Mouse (Mus musculus) urinary bladder, adult 2 months (tissue): Measurements from ENCODE around the gene Gm10663. TPM values are rescaled to one million over a fixed set of nuclear protein-coding genes. Genes with fewer than 3 reads are reported as not detected.
A peak's percentile ranks its signal among the peaks of the same experiment; 100 is the strongest.

Experiments used
- DNase-seq: peaks from one replicate; pipeline ENCODE4 v3.0.0; 2022; ENCODE audit warnings: low spot score
- polyA plus RNA-seq: library from polyadenylated mRNA; depleted of rRNA; stranded (reverse); fragments of >200 nt; gene quantifications from 2 replicates; pipeline ENCODE4 v1.2.3, GENCODE M21; 2012; rRNA removed

Gm10663 gene
- polyA plus RNA-seq, 1 experiment = not detected

GRCm38 (mm10) chr8:65085680-65086079, 10.8 kb downstream of the Gm10663 start:
- no peak for DNase-seq

- DNase-seq = no peak
These were observed 12.9 kb downstream of the Gm10663 start for GRCm38 (mm10) chr8:65087711-65088110.

- no peak for DNase-seq
These were observed 13.3 kb downstream of the Gm10663 start for GRCm38 (mm10) chr8:65088120-65088519.

GRCm38 (mm10) chr8:65089781-65090180, 14.9 kb downstream of the Gm10663 start:
- DNase-seq = no peak

- no peak for DNase-seq
These were observed 23.1 kb downstream of the Gm10663 start for GRCm38 (mm10) chr8:65097760-65098415.

- no peak for DNase-seq
These were observed 24.9 kb downstream of the Gm10663 start for GRCm38 (mm10) chr8:65099735-65100134.

GRCm38 (mm10) chr8:65103632-65104031, 28.8 kb downstream of the Gm10663 start:
- DNase-seq = no peak

GRCm38 (mm10) chr8:65104041-65104440, 29.2 kb downstream of the Gm10663 start:
- DNase-seq = no peak

- no peak for DNase-seq
These were observed 33.3 kb downstream of the Gm10663 start for GRCm38 (mm10) chr8:65107936-65108718.

- no peak for DNase-seq
These were observed 34.1 kb downstream of the Gm10663 start for GRCm38 (mm10) chr8:65108936-65109335.

GRCm38 (mm10) chr8:65110285-65110691, 35.5 kb downstream of the Gm10663 start:
- DNase-seq = peak; percentile 29

GRCm38 (mm10) chr8:65112092-65112491, 37.3 kb downstream of the Gm10663 start:
- DNase-seq = no peak

- DNase-seq = no peak
These were observed 51.2 kb downstream of the Gm10663 start for GRCm38 (mm10) chr8:65126014-65126413.

- no peak for DNase-seq
These were observed 51.6 kb downstream of the Gm10663 start for GRCm38 (mm10) chr8:65126454-65126853.

Other genes with a start within 250 kb of the Gm10663 start
- gene Klhl2, start 225.0 kb upstream of the Gm10663 start, polyA plus RNA-seq = 20.1 and 20.2 TPM in 2 replicates
- gene Tmem192, start 127.8 kb upstream of the Gm10663 start, polyA plus RNA-seq = 19.4 and 23.3 TPM in 2 replicates
- gene Trim75, start 87.2 kb upstream of the Gm10663 start, polyA plus RNA-seq = not detected in 2 replicates
- not detected in 2 replicates for gene Trim61, start 56.5 kb upstream of the Gm10663 start, polyA plus RNA-seq
- gene Trim60, start 56.4 kb upstream of the Gm10663 start, polyA plus RNA-seq = not detected in 2 replicates
- 0.76 and 0.84 TPM in 2 replicates for gene Apela, start 37.7 kb upstream of the Gm10663 start, polyA plus RNA-seq
- not detected in 2 replicates for gene BC030870, start 54.5 kb downstream of the Gm10663 start, polyA plus RNA-seq